In genomic region chr11:94653663-94654436, GRCm38 (mm10) we compare ENCODE assay signal across 8 mouse cellular contexts. TPM values are rescaled to one million over a fixed set of nuclear protein-coding genes. Genes with fewer than 3 reads are reported as not detected.
DNase-seq lines count a peak whose midpoint lies in the region; ATAC-seq and TF ChIP-seq lines count a peak whose summit lies in the region.

TSS of gene Mrpl27 (plus strand) at chr11:94653767.
TSS of gene Eme1 (minus strand) at chr11:94653964.

- CTCF ChIA-PET in Patski (lab: Charles Lee) = interaction anchor here (1.4 kb wide), 1 partner anchor 24 kb away, joined by 4 read pairs; the partner anchor contains the start of gene Lrrc59

- no peaks in the 10 kb centered on the region for H3K9me3 ChIP-seq in hindbrain, embryonic 13.5 days

- 2% methylated on average over 32 of the region's 32 CpGs for WGBS in hindbrain, embryonic 13.5 days

- H3K36me3 ChIP-seq in hindbrain, embryonic 13.5 days = peaks cover 25% of the 10 kb centered on the region

- peaks cover 23% of the 10 kb centered on the region for H3K4me1 ChIP-seq in hindbrain, embryonic 13.5 days (replicated peaks)

- H3K4me2 ChIP-seq in hindbrain, embryonic 13.5 days = peak within 1 kb of the TSS; percentile 82

- in situ Hi-C loops in Patski (cut with MboI; ENCODE audit: low pct_unique_long_range_greater_than_20kb) = no loop called here

- peak; percentile 43 for DNase-seq in Patski (ENCODE audit: low read depth, low spot score)
- peak; percentile 91 to 93 for DNase-seq in cerebellum, postnatal 10 days
- peak; percentile 70 to 78 for DNase-seq in frontal cortex, postnatal 14 days (ENCODE audit: low spot score in 2 of 2)
- DNase-seq in layer of hippocampus, postnatal 25 days (ENCODE audit: extremely low spot score in 1 of 2, low spot score in 1 of 2) = peak; percentile 76 to 81
- peak; percentile 87 for DNase-seq in lung, postnatal 14 days
- DNase-seq in ovary, postnatal 36 days (ENCODE audit: low spot score) = peak; percentile 82
- DNase-seq in thymus, postnatal 14 days = peak; percentile 87

- peak; percentile 70 for ATAC-seq in Patski
- peak; percentile 89 for ATAC-seq in hindbrain, embryonic 13.5 days (ENCODE audit: low FRiP score)

- no peak for TF ChIP-seq CTCF in Patski (IDR thresholded peaks at IDR 0.05)

- H3K4me3 ChIP-seq in hindbrain, embryonic 13.5 days = peak within 1 kb of the TSS; percentile 63

- peak within 1 kb of the TSS; percentile 95 for H3K27ac ChIP-seq in hindbrain, embryonic 13.5 days

- H3K9ac ChIP-seq in hindbrain, embryonic 13.5 days = peak within 1 kb of the TSS; percentile 72

- POLR2A ChIA-PET in Patski (lab: Charles Lee) = interaction anchor here (0.6 to 1.0 kb wide), 2 partner anchors 11 to 24 kb away, joined by 4 read pairs; partner anchors contain the start of gene Lrrc59

- H3K27me3 ChIP-seq in Patski = no peaks in the 10 kb centered on the region
- no peaks in the 10 kb centered on the region for H3K27me3 ChIP-seq in hindbrain, embryonic 13.5 days

RNA-seq across cellular contexts. Expression of gene Mrpl27, which starts in this region (rescaled TPM):
- 54.1 TPM for polyA plus RNA-seq in Patski (2021)
- 144 and 152 TPM in 2 replicates for polyA plus RNA-seq in hindbrain, embryonic 13.5 days (2015; fragmentation: Nextera tagmentation; extraction: Ambion mirVana)
- 10 to 100 TPM; 72.9 to 80.1 TPM for total RNA-seq in layer of hippocampus, postnatal 25 days (2021)

RNA-seq across cellular contexts. Expression of gene Eme1, which starts in this region (rescaled TPM):
- polyA plus RNA-seq in Patski (2021) = 6.9 TPM
- 6.2 and 6.4 TPM in 2 replicates for polyA plus RNA-seq in hindbrain, embryonic 13.5 days (2015; fragmentation: Nextera tagmentation; extraction: Ambion mirVana)
- under 1 TPM; 0.28 to 0.44 TPM for total RNA-seq in layer of hippocampus, postnatal 25 days (2021)

Comparison
In these comparisons a context has a peak if more than half of its experiments do, and no peak if none do; other contexts are left out.
1. Peak in every context shown above with its lines: DNase-seq, ATAC-seq, H3K4me3 ChIP-seq and H3K27ac ChIP-seq.